Mouse (Mus musculus): Measurements from ENCODE around the gene Xpot. TPM values are rescaled to one million over a fixed set of nuclear protein-coding genes. Genes with fewer than 3 reads are reported as not detected.

The Xpot gene
- total RNA-seq, 1 experiment: 129 TPM

DNA sequence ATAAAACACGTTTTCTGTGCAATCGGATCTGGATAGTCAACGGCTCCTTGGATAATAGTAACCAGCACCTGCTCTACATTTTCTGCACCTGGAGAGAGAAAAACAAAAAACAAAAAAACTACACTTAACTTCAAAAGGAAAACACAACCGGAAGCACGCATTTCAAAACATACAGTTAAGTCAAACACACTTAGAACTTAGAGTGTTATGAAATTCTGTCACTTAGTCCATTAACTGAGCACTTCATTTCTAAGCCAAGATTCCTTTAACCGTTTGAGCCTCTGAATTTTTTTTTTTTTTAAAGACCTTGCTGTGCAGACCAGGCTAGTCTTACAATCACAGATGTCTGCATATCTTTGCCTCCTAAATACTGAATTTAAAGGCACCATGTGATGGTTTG lies 24.9 kb downstream of the Xpot start:
- in situ Hi-C loops (cut with MboI; ENCODE audit: low sequenced_read_pairs in 2 of 2, unreplicated experiment in 2 of 2): no loop called here
- TF ChIP-seq CHD2 (IDR thresholded peaks at IDR 0.05; ENCODE audit: low read depth, low read length): no peak
- no peak for TF ChIP-seq ZC3H11A (IDR thresholded peaks at IDR 0.05; ENCODE audit: borderline replicate concordance, low read depth, low read length)
- TF ChIP-seq ZNF384 (IDR thresholded peaks at IDR 0.05; ENCODE audit: low read depth, low read length): no peak
- no peak for TF ChIP-seq MAFK (IDR thresholded peaks at IDR 0.05; ENCODE audit: insufficient read depth, low read depth, low read length)
- no peak for TF ChIP-seq HCFC1 (IDR thresholded peaks at IDR 0.05; ENCODE audit: borderline replicate concordance, insufficient read depth, low read length)
- H3K36me3 ChIP-seq (ENCODE audit: control insufficient read depth, insufficient read depth, low read length, poor library complexity, severe bottlenecking): peaks cover 82% of the 10 kb centered on the region

DNA sequence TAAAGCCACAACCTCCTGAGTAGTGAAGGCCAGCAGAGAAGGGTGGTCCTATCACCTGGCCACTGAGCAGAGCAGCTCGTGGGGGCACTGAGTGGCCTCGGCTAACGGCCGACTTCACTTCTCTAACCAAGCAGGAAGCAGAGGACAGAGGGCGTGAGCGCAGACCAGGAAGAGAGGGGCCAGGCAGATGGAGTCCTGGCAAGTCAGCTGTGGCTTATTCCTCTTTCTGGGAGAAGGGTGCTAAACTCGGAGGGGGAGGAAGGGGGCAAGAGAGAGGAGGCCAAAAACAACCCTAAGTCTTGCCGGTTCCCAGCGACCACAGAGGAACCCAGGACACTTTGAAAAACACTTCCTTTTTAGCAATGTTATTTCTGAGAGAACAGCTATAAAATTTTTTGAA lies 29.6 kb downstream of the Xpot start:
- no peaks in the 10 kb centered on the region for H3K9me3 ChIP-seq (ENCODE audit: control insufficient read depth, insufficient read depth, low read depth, low read length)
- H3K9ac ChIP-seq (ENCODE audit: insufficient read depth, low read depth, low read length, poor library complexity, severe bottlenecking): no peak overlapping the region
- DNase-seq (ENCODE audit: low read depth, low spot score): no peak
- in situ Hi-C loops (cut with MboI; ENCODE audit: low sequenced_read_pairs in 2 of 2, unreplicated experiment in 2 of 2): no loop called here
- H3K4me3 ChIP-seq (ENCODE audit: insufficient read depth in 1 of 2, low read depth in 1 of 2, low read length in 2 of 2, poor library complexity in 1 of 2, severe bottlenecking in 1 of 2): no peak overlapping the region
- TF ChIP-seq ZC3H11A (IDR thresholded peaks at IDR 0.05; ENCODE audit: borderline replicate concordance, low read depth, low read length): no peak
- TF ChIP-seq HCFC1 (IDR thresholded peaks at IDR 0.05; ENCODE audit: borderline replicate concordance, insufficient read depth, low read length): no peak
- H3K27ac ChIP-seq (ENCODE audit: insufficient read depth, low read depth, low read length, poor library complexity, severe bottlenecking): no peak overlapping the region
- peaks cover 61% of the 10 kb centered on the region for H3K36me3 ChIP-seq (ENCODE audit: control insufficient read depth, insufficient read depth, low read length, poor library complexity, severe bottlenecking)
- peaks cover 0 to 8% of the 10 kb centered on the region in 2 experiments; a peak in 2 of 4 replicates for H3K4me1 ChIP-seq (ENCODE audit: control insufficient read depth in 2 of 2, insufficient read depth in 2 of 2, low read length in 2 of 2, poor library complexity in 1 of 2)

More for the DNA sequence above, 24.9 kb downstream of the Xpot start:
- H3K27ac ChIP-seq (ENCODE audit: insufficient read depth, low read depth, low read length, poor library complexity, severe bottlenecking): no peak overlapping the region
- no peak overlapping the region for H3K4me3 ChIP-seq (ENCODE audit: insufficient read depth in 1 of 2, low read depth in 1 of 2, low read length in 2 of 2, poor library complexity in 1 of 2, severe bottlenecking in 1 of 2)
- DNase-seq (ENCODE audit: low read depth, low spot score): no peak
- H3K9me3 ChIP-seq (ENCODE audit: control insufficient read depth, insufficient read depth, low read depth, low read length): no peaks in the 10 kb centered on the region
- peaks cover 0 to 10% of the 10 kb centered on the region in 2 experiments; a peak in 1 of 4 replicates for H3K4me1 ChIP-seq (ENCODE audit: control insufficient read depth in 2 of 2, insufficient read depth in 2 of 2, low read length in 2 of 2, poor library complexity in 1 of 2)
- no peak overlapping the region for H3K9ac ChIP-seq (ENCODE audit: insufficient read depth, low read depth, low read length, poor library complexity, severe bottlenecking)

DNA sequence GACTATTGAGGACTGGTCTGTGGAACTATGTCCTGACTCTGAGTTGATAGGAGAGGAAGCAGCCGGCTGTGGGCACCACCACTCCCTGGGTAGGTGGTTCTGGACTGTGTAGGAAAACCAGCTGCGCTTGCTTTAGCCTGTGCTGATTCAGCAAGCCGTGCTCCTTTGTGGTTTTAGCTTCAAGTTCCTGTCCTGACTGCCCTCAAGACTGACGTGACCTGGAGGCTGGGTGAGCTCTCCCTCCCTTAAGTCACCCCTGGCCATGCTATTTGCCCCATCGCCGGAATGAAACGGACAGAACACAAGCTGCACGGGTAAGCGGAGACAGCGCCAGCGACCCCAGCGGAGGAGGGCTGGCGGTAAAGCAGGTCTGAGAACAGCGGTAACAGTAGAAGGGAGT lies 35.0 kb downstream of the Xpot start:
- H3K36me3 ChIP-seq (ENCODE audit: control insufficient read depth, insufficient read depth, low read length, poor library complexity, severe bottlenecking): peaks cover 33% of the 10 kb centered on the region
- peaks cover 3 to 8% of the 10 kb centered on the region in 2 experiments; a peak in 2 of 4 replicates for H3K4me1 ChIP-seq (ENCODE audit: control insufficient read depth in 2 of 2, insufficient read depth in 2 of 2, low read length in 2 of 2, poor library complexity in 1 of 2)
- in situ Hi-C loops (cut with MboI; ENCODE audit: low sequenced_read_pairs in 2 of 2, unreplicated experiment in 2 of 2): no loop called here
- no peak for DNase-seq (ENCODE audit: low read depth, low spot score)
- H3K27ac ChIP-seq (ENCODE audit: insufficient read depth, low read depth, low read length, poor library complexity, severe bottlenecking): no peak overlapping the region
- no peak overlapping the region for H3K9ac ChIP-seq (ENCODE audit: insufficient read depth, low read depth, low read length, poor library complexity, severe bottlenecking)
- H3K4me3 ChIP-seq (ENCODE audit: insufficient read depth in 1 of 2, low read depth in 1 of 2, low read length in 2 of 2, poor library complexity in 1 of 2, severe bottlenecking in 1 of 2): no peak overlapping the region
- no peaks in the 10 kb centered on the region for H3K9me3 ChIP-seq (ENCODE audit: control insufficient read depth, insufficient read depth, low read depth, low read length)
- TF ChIP-seq ZC3H11A (IDR thresholded peaks at IDR 0.05; ENCODE audit: borderline replicate concordance, low read depth, low read length) (no peak), CHD2 (IDR thresholded peaks at IDR 0.05; ENCODE audit: low read depth, low read length) (no peak), HCFC1 (IDR thresholded peaks at IDR 0.05; ENCODE audit: borderline replicate concordance, insufficient read depth, low read length) (no peak), ZNF384 (IDR thresholded peaks at IDR 0.05; ENCODE audit: low read depth, low read length) (no peak), MAFK (IDR thresholded peaks at IDR 0.05; ENCODE audit: insufficient read depth, low read depth, low read length) (no peak)

DNA sequence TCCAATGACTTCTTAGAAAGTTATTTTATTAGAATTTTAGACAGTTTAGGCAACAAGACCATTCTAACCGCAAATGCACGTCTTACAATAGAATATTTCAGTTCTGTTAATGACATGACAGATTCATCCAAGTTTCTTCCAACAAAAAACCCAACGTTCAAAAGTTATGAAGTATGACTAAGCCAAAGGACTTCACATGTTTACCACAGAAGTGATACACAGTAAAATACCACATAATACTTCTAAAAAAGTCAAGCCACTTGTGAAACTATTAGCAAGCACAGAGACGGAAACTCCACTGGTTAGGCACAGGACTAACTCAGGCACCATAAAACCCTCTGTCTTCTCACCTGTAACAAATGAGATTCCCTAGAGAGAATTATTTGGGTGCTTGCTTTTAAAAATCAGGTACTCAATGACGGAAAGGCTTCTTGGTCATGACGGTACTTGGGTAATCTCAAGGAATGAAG lies 38.7 kb downstream of the Xpot start:
- Histone ChIP-seq H3K27ac (ENCODE audit: insufficient read depth, low read depth, low read length, poor library complexity, severe bottlenecking) (no peak overlapping the region), H3K9ac (ENCODE audit: insufficient read depth, low read depth, low read length, poor library complexity, severe bottlenecking) (peak overlapping the region; percentile 91; the same call in 1 of the 2 replicates), H3K4me3 (ENCODE audit: insufficient read depth in 1 of 2, low read depth in 1 of 2, low read length in 2 of 2, poor library complexity in 1 of 2, severe bottlenecking in 1 of 2) (peak overlapping the region; percentile 65 to 88), H3K4me1 (ENCODE audit: control insufficient read depth in 2 of 2, insufficient read depth in 2 of 2, low read length in 2 of 2, poor library complexity in 1 of 2) (peaks cover 5 to 8% of the 10 kb centered on the region in 2 experiments; a peak in 1 of 4 replicates), H3K9me3 (ENCODE audit: control insufficient read depth, insufficient read depth, low read depth, low read length) (no peaks in the 10 kb centered on the region), H3K36me3 (ENCODE audit: control insufficient read depth, insufficient read depth, low read length, poor library complexity, severe bottlenecking) (peaks cover 24% of the 10 kb centered on the region)
- in situ Hi-C loops (cut with MboI; ENCODE audit: low sequenced_read_pairs in 2 of 2, unreplicated experiment in 2 of 2): no loop called here
- TF ChIP-seq HCFC1 (IDR thresholded peaks at IDR 0.05; ENCODE audit: borderline replicate concordance, insufficient read depth, low read length) (no peak), MAFK (IDR thresholded peaks at IDR 0.05; ENCODE audit: insufficient read depth, low read depth, low read length) (no peak), ZC3H11A (IDR thresholded peaks at IDR 0.05; ENCODE audit: borderline replicate concordance, low read depth, low read length) (no peak), CHD2 (IDR thresholded peaks at IDR 0.05; ENCODE audit: low read depth, low read length) (no peak), ZNF384 (IDR thresholded peaks at IDR 0.05; ENCODE audit: low read depth, low read length) (no peak)
- DNase-seq (ENCODE audit: low read depth, low spot score): no peak
